Mouse (Mus musculus) MEL (cell line): ENCODE measurements around the gene Nos1.

Experiments
- CTCF ChIP-seq, 3 experiments: IDR thresholded peaks in 2 of 3; conservative IDR thresholded peaks in 1 of 3; 2 replicates each; pipeline ENCODE4 v1.5.1; 2011 to 2012; ENCODE audit warnings: low read length in 3 of 3, low read depth in 2 of 3, mild to moderate bottlenecking in 2 of 3, improper control_type of control experiment in 1 of 3, inconsistent platforms in 1 of 3, mixed read lengths in 1 of 3, moderate library complexity in 1 of 3; ENCODE audit not compliant: control insufficient read depth in 1 of 3, insufficient read depth in 1 of 3, poor library complexity in 1 of 3, severe bottlenecking in 1 of 3
- EP300 ChIP-seq, 2 experiments: IDR thresholded peaks; 2 replicates each; pipeline ENCODE4 v1.6.1; 2011; ENCODE audit warnings: improper control_type of control experiment in 2 of 2, low read length in 2 of 2, low read depth in 1 of 2, mild to moderate bottlenecking in 1 of 2
- ETS1 ChIP-seq: IDR thresholded peaks from 2 replicates; pipeline ENCODE4 v1.6.1; 2012; ENCODE audit warnings: low read depth, mild to moderate bottlenecking, inconsistent platforms, low read length, improper control_type of control experiment, moderate library complexity
- GATA1 ChIP-seq: IDR thresholded peaks from 2 replicates; pipeline ENCODE4 v1.6.1; 2011; ENCODE audit warnings: low read depth, low read length, improper control_type of control experiment
- MEF2A ChIP-seq: IDR thresholded peaks from 2 replicates; pipeline ENCODE4 v1.6.1; 2014; ENCODE audit warnings: low read depth, mild to moderate bottlenecking, inconsistent platforms, low read length, improper control_type of control experiment; ENCODE audit not compliant: poor library complexity, insufficient replicate concordance, severe bottlenecking; ENCODE audit errors: extremely low read depth

DNA sequence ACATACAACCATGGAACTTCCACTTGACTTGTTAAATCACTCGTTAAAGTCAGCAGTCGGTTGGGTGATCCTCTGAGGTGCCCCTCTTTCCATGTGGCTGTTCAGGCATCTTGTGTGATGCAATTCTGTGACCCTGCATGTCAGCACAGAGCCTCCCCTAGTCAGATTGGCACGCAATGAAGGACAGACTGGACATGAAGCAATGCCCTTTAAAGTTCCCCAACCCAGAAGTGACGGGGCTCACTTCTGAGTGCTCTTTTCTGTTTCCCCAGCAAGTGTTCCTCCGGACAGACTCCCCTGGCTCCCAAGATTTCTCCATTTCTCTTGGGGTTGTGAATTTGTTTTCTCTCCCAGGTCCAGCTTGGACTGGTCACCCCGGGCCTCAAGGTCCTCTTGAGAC, 49.5 kb upstream of the Nos1 start:
- TF ChIP-seq CTCF (IDR thresholded peaks at IDR 0.05 in 2 of 3, conservative IDR thresholded peaks at IDR 0.05 in 1 of 3; ENCODE audit: control insufficient read depth in 1 of 3, insufficient read depth in 1 of 3, low read depth in 2 of 3, low read length in 3 of 3, poor library complexity in 1 of 3, severe bottlenecking in 1 of 3): no peak
- no peak for TF ChIP-seq EP300 (IDR thresholded peaks at IDR 0.05; ENCODE audit: low read depth in 1 of 2, low read length in 2 of 2)
- no peak for TF ChIP-seq MEF2A
- TF ChIP-seq GATA1: no peak
- TF ChIP-seq ETS1: no peak
